Mouse (Mus musculus) v-Abl transformed pro-B cells (cell line): ENCODE results near the gene Atox1.
"Not testable (repeated sequence)": the region's sequence is repeated elsewhere in the genome, so short reads cannot be mapped to it uniquely, and the experiment has no call there.

Experiments used
- in situ Hi-C, 2 experiments: fragments of 400-800 bp; cut with MboI; formaldehyde crosslinking; loops; one replicate each; pipeline ENCODE4 v1.15.1; 2025; ENCODE audit not compliant: unreplicated experiment in 2 of 2

Gene Atox1

DNA sequence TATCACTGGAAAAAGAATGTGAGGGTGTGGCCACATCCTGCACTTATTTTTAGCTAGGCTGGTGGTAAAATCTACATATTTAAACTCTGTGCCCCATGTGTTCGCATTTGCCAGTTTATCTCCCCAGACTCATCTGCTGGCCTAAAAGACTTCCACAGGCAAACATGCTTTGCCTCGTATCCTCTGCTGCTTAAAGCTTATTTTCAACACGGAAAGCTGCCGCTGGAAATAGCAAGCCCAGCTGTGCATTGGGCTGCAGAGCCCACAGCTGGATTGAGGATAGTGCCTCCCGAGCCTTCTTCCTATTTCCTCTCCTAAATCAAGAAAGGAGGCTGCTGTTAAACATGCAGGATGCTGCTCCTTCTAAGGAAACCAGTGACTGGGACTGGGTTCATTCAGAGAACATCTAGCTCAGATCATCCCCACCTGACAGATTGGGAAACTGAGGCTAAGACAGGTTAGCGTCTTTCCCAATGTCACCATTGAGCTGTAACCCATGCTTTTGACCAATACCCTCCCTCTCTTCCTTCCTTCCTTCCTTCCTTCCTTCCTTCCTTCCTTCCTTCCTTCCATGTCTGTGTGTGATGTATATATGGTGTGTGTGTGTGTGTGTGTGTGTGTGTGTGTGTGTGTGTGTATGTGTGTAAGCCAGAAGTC, 44.3 kb downstream of the Atox1 start:
- in situ Hi-C loops: no loop called here

DNA sequence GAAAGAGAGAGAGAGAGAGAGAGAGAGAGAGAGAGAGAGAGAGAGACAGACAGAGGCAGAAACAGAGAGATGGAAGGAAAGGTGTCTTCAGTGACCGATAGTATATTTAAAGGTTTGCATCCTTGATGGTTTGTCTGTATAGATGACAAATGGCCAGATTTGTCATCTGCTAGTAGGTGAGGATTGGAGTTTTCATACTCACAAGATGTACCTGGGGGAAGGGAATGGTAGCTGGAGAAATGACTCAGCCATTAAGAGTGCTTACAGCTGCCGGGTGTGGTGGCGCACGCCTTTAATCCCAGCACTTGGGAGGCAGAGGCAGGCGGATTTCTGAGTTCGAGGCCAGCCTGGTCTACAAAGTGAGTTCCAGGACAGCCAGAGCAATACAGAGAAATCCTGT, 45.3 kb downstream of the Atox1 start:
- in situ Hi-C loops: not testable (repeated sequence)

DNA sequence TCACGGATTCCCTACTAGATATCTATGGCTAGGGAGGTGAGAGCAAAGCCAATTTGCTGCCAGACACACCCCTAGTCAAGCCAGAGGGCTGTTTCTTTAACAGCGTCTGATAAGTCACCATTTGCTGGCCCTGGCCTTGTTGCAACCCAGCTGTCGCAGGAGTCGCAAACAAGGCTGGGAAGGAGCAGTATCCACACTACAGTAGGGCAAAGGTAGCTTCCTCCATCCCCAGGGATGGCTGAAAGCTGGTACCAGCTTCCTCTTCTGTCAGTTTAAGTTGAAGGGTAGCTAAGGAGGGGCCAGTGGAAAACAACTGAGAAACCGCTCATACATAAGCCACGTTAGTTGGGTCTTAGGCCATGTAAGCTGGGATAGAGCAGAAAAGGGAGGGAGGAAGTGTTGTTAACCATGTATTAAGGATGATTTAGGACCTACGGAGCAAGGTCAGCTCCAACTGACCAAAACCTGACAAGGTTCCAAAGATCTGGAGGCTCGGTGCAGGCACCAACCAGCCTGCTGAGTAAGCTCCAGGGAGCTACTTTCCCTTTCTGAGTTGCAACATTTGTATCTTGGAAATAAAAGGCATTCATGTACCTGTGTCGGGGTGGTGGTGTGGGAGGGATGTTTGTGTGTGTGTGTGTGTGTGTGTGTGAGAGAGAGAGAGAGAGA, 45.9 kb downstream of the Atox1 start:
- in situ Hi-C loops: no loop called here

DNA sequence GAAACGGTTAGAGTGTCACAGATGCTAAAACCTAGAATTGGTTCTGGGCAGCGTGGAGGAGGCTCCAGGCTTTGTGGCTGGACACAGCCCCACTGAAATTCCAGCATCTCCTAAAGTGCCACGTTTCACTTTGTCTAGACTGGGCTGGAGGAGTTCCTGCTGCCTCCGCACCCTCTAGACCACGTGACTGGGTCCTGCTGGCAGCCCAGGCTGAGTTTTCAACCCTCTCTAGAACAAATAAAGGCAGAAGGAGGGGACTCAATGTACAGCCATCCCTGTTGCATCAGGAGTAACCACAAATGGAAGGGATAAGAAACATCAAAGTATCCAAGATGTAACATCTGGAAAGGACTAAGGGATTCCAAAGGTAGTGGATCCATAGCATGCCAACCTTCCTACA, 46.7 kb downstream of the Atox1 start:
- in situ Hi-C loops: no loop called here

DNA sequence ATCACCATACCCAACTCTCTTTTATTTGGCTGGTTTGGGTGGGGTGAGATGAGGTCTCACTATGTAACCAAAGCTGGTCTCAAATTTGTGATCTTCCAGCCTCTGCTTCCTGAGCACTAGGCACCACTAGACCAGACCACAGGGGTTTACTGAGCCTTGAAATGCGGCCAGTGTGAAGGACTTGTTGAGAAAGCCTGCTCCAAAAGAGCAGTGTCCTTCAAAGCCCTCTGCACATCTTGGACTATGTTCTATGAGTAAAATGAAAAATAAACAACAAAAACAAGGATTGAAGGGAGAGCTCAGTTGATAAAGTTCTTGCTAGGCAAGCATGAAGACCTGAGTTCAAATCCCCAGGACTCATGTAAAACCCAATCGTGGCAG, 47.6 kb downstream of the Atox1 start:
- in situ Hi-C loops: no loop called here

DNA sequence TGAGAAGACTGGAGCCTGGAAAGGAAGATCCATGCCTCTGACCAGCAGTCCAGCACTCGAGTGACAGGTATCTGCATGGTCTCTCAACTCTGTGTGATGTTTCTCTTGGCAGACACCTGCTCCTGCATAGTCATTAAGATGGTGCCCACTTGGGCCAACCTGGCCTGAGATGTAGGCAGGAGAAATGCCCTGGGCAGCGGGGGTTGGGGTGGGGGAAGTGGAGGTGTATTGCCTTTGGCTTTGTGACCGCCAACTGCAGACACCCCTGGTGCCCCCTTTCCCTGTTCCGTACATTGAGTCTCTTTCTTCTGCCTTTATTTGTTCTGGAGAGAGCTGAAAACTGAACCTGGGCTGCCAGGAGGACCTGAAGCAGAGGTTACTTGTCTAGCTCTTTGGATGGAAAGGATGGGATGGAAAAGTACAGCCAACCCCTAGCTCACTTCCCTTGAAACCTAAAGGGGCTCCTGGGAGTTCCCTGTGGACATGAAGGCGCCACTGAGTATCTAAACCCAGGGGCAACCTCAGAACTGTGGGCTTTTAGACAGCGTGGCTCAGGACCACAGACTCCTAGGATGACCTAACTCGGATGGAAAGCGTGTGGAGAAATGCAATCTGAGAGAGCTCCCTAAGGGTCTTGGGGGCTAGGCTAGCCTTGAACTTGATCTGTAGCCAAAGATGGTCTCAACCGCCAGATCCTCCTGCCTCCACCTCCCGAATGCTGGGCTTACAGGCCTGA, 48.2 kb downstream of the Atox1 start:
- in situ Hi-C loops: no loop called here

DNA sequence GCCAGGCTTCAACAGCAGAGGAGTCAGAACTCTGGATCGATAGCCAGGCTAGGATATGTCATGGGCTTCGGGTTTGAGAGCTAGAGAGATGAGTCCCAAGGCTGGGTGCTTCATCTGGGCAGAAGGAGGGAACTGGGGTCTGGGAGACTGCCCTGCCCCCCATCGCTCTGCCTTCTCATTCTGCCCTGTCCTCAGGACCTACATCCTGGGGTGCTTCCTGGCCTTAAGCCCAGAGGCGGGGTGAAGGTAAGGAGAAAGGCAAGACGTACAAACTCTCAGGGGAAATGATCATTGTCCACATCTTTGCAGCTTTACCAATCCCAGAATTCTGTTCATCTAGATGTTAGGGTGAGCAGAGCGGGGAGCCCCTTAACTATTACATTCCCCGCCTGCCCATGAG, 49.0 kb downstream of the Atox1 start:
- in situ Hi-C loops: no loop called here

DNA sequence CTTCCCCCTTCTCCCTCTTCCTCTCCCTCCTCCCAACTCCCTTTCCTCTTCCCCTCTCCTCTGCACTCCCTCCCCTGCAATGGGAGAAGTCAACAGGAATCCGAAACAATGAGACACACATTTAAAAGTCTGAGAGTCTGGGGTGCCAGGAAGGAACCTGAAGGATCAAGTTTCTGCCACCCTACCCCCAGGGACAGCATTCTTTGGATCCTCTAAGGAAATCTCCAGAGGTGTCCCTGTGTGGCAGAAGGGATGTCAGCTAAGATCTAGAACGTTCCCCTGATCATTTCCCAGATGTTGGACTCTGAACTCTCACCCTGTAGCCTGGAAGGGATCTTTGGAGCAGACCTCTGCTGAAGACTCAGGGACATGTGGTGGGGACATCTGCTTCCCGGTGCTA, 50.5 kb downstream of the Atox1 start:
- in situ Hi-C loops: no loop called here

DNA sequence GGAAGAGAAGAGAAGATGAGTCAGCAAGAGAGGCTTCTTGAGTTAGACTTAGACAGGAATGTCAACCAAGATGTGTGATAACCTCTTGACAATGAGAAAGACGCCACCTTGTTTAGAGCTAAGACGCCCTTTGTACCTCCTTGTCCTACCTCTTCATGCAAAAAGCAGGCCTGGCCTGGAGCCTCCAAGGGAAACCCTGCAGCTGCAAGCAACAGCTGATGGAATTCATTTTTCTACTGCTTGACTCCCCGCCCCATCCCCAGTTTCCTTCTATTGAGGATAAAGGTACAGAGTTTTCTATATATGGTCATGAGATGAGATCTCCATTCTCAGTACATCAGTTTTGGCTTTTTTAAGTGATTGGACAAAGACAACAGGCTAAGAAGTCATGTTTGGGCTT, 51.0 kb downstream of the Atox1 start:
- in situ Hi-C loops: no loop called here

DNA sequence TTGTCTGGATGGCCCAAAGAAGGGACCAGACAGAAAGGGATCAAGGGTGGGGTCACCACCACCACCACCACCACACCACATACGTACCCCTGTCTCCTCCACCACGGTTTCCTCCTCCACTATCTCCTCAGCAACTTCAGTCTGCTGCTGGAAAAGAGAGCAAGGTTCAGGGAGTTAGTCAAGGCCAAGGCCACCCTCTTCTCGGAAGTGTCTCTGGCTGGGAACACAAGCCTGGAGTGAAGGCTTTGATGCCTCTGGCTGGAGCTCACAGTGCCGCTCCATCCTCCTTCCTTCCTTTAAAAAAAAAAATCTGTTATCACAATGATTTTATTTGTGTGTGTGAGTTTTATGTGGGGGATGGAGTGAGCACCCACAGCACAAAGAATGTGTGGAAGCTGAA, 53.9 kb downstream of the Atox1 start:
- in situ Hi-C loops: no loop called here

DNA sequence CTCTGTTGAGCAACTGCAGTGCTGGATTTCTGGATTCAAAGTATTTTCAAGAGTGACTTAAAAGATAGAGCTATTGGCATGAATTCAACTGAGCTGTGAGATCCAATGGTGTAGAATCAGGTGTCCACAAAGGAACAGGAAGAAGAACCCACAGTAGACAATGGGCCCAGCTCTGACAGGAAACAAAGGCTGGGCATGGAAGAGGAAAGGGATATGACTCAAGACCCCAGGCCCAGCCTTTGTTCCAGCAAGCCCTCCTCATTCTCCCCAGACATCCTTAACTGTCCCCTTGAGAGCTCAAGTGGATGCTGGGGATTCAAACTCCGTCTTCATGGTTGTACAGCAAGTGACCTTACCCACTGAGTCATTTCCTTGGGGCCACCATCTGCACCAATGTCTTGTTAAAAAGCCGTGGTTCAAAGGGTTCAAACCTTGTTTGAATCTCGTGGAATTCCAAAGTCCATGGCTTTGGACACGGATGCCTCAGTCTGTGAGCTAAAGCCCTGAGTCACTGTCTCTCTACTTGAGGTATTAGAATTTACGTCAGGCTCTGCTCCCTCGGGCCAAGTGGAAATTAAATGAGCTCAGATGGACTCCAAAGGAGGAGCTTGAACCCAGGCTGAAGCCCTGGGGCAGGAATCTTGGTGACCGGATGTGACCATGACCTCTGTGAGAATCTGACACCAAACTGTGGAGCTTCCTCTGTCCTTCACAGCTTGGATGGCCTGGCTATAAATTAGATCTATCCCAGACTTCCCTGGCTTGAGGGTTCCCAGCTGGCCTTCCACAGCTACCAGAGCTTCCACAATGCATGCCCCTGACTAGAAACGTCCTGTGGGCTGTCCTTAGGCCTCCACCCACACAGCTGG, 55.2 kb downstream of the Atox1 start:
- in situ Hi-C loops: no loop called here

DNA sequence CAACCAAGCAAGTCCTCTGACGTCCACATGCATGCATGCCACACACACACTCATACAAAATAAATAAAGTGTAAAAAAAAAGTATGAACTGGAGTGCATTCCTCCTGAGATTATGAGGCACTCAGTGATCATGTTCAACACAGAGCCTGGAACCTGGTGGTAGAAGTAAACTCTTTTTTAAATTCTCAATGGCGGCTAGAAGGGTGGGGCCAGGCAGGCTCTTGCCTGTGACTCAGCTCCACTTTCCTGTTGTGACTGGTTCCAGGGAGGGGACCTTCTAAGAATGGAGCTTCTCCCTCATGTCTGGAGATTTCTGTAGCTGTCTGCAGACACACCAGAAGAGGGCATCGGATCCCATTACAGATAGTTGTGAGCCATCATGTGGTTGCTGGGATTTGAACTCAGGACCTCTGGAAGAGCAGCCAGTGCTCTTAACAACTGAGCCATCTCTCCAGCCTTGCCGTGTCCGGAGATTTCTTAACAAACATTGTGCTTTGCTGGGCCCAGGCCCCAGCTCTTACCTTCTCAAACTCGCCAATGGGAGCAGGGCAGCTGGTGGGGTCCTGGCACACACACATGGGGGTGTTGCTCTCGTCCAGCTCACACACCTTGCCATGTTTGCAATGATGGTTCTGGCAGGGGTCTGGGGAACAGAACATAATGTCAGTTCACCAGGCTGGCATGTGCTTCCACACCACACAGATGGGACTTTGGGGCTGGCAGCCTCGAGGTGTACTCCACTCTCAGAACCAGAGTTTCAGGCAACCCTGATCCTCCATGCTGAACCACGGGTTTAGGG, 56.2 kb downstream of the Atox1 start:
- in situ Hi-C loops: no loop called here

DNA sequence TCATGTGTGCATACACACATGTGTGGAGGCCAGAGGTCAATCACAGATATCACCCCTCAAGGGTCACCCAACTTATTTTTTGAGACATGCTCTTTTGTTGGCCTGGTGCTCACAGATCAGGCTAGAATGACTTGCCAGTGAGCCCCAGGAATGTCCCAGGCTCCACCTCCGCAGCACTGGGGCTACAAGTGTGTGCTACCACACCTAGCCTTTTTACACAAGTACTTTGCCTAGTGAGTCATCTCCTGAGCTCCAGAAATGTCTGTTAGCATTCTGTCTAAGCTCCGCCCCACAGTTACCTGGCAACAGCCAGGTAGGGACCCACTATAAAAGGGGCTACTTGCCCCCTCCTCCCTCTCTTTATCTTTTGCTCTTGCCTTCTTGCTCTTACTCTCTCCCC, 60.2 kb downstream of the Atox1 start:
- in situ Hi-C loops: no loop called here

DNA sequence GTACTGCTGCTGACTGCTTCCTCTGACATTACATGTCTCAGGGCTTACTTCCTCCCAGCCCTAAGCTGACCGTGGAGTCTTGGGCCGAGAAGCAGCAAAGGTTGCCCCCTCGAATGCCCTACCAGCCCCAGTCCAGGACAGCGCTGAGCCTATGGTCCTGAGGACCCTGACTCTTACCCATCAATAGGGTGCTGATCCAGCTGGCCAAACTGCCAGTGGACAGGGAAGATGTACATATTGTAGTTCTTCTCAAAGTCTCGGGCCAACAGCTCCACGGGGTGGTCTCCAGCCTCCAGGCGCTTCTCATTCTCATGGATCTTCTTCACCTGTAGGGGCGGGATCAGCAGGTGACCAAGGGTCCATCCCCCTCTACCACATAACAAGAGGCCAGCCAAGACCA, 62.7 kb downstream of the Atox1 start:
- in situ Hi-C loops: loop anchor here (25.0 kb wide), 2 partner anchors 589 to 714 kb away; no protein-coding TSS in a partner anchor

DNA sequence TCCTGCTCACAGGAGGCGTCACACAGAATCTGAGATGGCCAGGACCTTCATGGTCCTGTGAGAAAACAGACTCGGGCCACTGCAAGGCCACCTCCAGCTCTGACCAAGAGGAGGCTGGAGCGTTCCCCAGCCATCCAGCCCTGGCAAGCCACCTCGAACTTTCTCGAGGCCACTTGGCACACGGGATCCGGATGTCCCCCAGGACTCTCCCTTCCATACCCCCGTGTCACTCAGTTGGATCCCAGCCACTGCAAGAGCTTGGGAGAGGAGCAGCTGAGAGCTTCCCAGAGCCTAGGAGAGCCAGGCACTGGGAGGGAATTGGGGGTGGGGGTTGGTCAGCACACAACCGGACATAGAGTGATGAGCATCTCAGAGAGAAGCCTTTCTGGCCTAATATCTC, 63.6 kb downstream of the Atox1 start:
- in situ Hi-C loops: loop anchor here (25.0 kb wide), 2 partner anchors 590 to 715 kb away; no protein-coding TSS in a partner anchor

DNA sequence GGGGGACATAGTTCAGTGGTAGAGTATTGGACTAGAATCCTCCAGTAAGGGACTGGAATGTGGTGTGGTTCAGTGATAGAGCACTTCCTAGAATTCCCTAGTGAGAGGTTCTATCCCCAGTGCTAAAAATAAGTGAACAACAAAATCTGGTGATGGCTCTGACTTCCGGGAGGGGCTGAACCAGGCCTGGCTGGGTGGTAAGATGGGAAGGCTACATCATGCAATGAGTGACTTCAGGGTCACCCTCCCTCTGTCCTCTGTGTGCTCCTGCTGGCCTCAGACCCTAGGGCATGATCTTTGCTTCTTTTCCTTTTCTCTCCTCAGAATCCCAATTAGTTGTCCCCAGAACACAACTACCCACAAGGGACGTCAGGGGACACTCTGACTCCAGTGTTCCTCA, 64.0 kb downstream of the Atox1 start:
- in situ Hi-C loops: loop anchor here (25.0 kb wide), 2 partner anchors 590 to 715 kb away; no protein-coding TSS in a partner anchor
